Mouse (Mus musculus): ENCODE results near the gene Bcas3.

Bcas3 gene

GRCm38 (mm10) chr11:85829520-85830440, 476.8 kb downstream of the Bcas3 start:
- DNase-seq (ENCODE audit: low spot score in 2 of 2): no peak

- no peak for DNase-seq (ENCODE audit: low spot score in 2 of 2)
Measured at GRCm38 (mm10) chr11:85830901-85831341, 478.0 kb downstream of the Bcas3 start.

DNA sequence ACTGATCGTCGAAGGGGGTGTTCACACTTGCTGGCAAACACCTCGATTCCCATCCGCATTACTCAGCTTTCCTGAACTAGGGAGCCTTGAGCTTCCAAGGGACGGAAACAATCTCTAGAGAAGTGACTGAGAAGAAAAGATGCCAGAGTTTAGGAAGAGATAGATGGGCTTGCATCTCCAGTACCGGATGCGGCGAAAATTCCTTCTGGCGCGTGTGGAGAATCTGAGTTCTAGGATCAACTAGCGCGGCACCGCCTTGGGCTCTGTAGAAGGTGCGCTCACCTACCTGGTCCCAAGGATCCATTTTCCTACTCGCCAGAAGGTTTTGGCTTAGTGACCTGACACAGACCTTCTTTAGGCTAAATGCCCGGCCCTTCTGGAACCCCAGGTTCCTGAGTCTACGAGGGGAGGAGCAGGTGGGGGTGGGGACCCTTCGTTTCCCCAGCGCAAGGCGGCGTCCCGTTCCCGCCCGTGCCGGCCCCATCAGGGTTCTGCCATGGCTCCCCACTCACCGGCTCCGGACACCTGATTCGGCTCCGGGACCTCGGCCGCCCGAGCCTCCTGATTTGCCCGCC, 478.8 kb downstream of the Bcas3 start:
- DNase-seq (ENCODE audit: low spot score in 2 of 2): no peak

DNA sequence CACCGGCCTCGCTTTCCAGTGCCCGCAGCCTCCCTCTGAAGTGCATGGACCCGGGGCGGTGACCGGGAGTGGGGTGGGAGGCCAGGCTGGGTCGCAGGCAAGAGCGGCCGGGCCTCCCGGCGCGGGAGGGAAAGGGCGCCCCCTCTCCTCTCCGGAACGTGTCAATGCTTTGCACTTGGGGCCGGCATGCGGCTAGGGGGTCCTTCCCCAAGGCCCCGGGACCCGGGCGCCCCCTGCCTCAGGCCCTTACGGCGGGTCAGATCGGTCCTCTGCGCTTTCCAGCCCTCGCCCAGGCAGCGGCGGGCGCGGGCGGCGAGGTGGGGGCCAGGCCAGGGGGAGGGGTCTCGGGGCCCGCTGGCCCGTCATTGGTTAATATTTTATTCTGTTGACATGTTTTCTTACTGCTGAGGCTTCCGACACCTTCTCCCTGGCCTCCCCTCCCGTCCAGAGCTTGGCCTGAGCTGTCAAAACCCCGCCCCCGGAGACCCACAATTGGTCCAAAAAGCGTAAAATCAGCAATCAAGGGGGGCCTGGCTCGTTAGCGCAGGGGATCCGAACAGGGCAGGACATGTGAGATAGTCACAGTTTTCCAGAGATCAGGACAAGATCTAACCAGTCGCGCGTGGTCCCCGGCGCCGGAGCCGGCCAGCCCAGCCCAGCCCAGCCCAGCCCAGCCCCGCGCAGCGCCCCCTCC, 479.4 kb downstream of the Bcas3 start, which contains the start of gene Tbx2:
TSS of gene Tbx2 (plus strand) at position 321 of the 694 bp plus-strand sequence.
- peak in 1 of 2 experiments; percentile 17 for DNase-seq (ENCODE audit: low spot score in 2 of 2)

GRCm38 (mm10) chr11:85833081-85833521, 480.1 kb downstream of the Bcas3 start:
- no peak for DNase-seq (ENCODE audit: low spot score in 2 of 2)

DNA sequence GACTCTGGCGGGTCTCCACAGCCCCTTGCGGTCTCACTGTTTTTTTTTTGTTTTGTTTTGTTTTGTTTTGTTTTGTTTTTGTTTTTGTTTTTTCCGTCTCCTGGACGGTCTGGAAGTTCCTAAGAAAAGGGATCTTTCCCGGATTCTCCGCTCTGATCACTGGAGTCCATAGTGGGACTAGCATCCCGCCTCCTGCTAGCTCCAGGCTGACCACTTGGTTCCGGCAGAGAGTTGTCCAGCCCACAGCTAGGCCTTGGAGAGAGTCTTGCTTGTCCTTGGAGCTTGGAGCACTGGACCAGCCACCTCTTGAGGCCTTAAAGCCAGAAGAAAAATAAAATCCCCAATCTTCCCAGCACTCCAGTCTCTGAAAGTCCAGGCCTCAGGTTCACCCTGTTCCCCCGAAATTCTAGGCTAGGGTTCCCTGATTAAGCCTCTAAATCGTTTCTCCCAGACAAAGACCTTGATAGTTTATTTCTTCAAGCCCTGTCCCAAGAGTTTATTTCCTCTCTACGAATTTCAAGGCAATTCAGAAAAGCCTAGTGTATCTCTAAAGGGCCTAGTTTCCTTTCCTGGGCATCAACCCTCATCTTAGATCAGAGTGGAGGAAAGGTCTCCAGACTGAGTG, 480.9 kb downstream of the Bcas3 start:
- DNase-seq (ENCODE audit: low spot score in 2 of 2): no peak

- DNase-seq (ENCODE audit: low spot score in 2 of 2): no peak
Measured at GRCm38 (mm10) chr11:85834386-85834931, 481.5 kb downstream of the Bcas3 start.

GRCm38 (mm10) chr11:85835001-85835752, 482.2 kb downstream of the Bcas3 start:
- no peak for DNase-seq (ENCODE audit: low spot score in 2 of 2)

DNA sequence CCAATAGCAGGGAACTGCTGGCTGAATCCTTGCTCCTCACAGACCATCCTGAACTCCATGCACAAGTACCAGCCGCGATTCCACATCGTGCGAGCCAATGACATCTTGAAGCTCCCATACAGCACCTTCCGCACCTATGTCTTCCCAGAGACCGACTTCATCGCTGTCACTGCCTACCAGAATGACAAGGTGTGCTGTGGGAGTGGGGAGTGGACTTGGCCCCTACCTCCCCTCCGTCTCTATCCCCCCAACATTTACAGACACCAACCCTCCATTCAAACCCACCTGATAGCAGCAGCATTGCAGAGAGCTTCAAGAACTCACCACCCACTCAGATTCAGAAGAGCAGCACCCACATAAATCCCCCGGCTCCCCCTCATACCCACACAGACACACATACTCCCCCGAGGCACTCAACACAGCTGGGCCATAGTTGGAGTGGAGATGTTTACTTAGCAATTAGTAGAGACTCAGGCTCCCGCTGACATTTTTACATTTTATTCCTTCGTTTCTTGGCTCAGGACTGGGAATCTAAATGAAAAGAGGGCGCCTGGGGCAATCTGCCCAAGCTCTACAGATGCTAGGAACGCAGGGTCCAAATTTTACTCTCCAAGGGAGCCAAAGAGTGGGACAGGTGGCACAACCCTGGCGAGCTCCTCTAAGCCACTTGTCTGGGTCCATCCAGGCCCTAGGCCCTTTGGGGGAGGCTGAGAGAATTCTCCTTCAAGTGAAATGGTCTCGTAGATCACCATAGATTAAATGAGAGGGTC, 483.0 kb downstream of the Bcas3 start:
- DNase-seq (ENCODE audit: low spot score in 2 of 2): no peak

GRCm38 (mm10) chr11:85836523-85837290, 483.7 kb downstream of the Bcas3 start:
- no peak for DNase-seq (ENCODE audit: low spot score in 2 of 2)

DNA sequence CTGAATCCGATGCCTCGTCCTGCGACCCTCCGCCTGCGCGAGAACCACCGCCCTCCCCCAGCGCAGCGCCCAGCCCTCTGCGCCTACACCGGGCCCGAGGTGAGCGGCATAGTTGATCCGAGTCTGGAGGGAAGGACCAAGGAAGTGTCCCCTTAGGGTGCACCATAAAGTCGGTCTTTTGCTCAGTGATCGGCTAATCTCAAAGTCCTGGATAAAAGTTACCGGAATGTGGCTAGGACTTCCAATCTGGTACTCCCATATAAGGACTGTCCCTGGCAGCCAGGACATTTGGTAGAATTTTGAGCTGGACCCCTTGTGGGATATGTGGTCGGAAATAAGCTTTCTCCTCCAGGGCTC, 484.3 kb downstream of the Bcas3 start:
- DNase-seq (ENCODE audit: low spot score in 2 of 2): no peak

DNA sequence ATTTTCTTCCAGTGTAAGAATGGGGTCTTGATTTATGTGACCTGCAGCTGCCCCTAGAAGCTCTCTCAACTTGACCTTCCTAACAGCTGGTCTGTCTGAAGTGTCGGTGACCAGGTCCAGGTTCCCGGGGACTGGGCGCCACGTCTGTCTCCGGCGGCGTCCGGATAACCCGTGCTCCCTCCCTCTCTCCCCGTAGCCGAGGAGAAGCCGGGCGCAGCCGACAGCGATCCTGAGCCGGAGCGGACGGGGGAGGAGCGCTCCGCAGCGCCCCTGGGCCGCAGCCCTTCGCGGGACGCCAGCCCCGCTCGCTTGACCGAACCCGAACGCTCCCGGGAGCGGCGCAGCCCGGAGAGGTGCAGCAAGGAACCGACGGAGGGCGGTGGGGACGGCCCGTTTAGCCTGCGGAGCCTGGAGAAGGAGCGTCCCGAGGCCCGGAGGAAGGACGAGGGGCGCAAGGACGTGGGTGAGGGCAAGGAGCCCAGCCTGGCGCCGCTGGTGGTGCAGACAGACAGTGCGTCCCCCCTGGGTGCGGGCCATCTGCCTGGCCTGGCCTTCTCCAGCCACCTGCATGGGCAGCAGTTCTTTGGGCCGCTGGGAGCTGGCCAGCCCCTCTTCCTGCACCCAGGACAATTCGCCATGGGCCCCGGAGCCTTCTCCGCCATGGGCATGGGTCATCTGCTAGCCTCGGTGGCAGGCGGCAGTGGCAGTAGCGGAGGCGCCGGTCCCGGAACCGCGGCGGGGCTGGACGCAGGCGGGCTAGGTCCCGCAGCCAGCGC, 484.9 kb downstream of the Bcas3 start:
- no peak for DNase-seq (ENCODE audit: low spot score in 2 of 2)

- no peak for DNase-seq (ENCODE audit: low spot score in 2 of 2)
Measured at GRCm38 (mm10) chr11:85838424-85839257, 485.7 kb downstream of the Bcas3 start.

DNA sequence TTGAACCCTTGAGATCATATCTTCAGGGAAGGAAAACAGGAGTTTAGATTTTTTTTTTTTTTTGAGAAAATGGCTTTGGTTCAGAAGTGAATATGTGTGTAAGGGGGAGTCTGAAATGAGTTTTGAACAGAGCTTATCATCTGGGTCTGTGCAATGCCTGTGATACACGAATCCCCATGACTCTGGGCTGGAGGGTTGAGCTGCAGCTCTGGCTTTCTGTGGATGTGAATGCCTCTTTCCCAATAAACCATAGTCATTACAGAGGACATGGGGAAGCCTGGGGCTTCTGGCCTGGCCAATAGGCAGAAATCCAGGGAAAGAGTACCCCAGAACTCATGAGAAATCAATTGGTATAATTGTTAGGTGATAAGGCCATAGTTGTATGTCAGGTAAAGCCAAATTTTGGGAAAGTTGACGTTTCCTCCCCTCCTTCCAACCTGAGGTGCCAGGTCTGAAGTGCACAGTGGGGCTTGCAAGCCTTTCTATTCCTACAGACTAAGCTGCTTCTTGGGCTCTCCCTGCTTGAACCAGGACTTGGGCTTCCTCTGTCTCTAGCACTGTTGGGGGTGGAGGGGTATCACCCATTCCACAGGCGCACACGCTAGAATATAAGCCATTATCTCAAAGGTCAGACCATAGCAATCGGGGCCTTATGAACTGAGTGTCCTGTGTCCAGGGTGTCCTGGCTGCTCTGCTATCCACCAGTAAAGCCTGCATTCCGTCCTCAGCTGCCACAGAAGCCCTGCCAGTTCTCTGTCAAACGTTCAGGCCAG, 486.5 kb downstream of the Bcas3 start:
- DNase-seq (ENCODE audit: low spot score in 2 of 2): no peak

GRCm38 (mm10) chr11:85840031-85840802, 487.2 kb downstream of the Bcas3 start:
- DNase-seq (ENCODE audit: low spot score in 2 of 2): no peak

DNA sequence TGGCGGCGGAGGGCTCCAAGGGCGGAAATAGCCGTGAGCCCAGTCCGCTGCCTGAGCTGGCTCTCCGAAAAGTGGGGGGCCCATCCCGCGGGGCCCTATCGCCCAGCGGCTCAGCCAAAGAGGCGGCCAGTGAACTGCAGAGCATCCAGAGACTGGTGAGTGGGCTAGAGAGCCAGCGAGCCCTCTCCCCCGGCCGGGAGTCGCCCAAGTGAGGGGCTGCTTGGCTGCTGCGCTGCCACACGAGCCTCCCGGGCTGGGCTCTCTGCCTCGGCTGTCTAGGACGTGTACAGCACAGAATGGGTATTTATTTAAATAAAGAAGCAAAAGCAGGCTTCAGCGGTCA, 487.8 kb downstream of the Bcas3 start:
- no peak for DNase-seq (ENCODE audit: low spot score in 2 of 2)

All from spleen, postnatal 36 days (tissue).